ENCODE assay signal across 15 mouse cellular contexts in the genomic region with DNA sequence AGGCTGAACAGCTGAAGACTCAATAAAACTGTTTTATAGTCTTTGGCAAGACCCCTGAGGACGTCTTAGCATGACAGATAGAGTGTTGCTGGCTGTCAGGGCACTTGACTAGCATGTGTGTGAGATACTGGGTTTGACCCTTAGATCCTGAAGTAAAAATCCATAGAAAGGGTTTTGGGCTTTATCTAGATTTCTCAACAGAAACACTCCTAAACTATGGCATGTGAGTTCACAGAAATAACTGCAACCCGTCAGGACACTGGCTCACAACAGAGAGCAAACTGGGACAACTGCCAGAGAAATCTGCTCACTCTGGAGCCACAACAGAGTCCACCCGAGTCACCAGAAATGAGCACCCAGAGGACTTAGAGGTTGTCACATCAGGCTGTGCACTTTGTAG. TPM values are rescaled to one million over a fixed set of nuclear protein-coding genes. Genes with fewer than 3 reads are reported as not detected.
DNase-seq lines count a peak whose midpoint lies in the region; ATAC-seq and TF ChIP-seq lines count a peak whose summit lies in the region.
"Had no signal": no experiment of that assay in that cellular context is flagged by ENCODE, and none has a peak within 500 bp of the region (broad histone marks: within the 10 kb centered on the region; RNA-seq: fewer than 3 reads in every experiment).

No protein-coding gene starts in this region.

- intact Hi-C loops in left cerebral cortex, adult 2 months (cut with DNase I) = no loop called here

- H3K9me3 ChIP-seq in kidney, postnatal 0 days (replicated peaks; ENCODE audit: low read length) = no peaks in the 10 kb centered on the region
- H3K9me3 ChIP-seq: hindbrain, embryonic 15.5 days had no signal

- no peak for ATAC-seq in kidney, postnatal 0 days (replicated peaks; ENCODE audit: low FRiP score, low read depth)

- peak; percentile 64 to 72 for DNase-seq in cerebellum, adult 18-20 months
- DNase-seq in cerebellum, adult 11 months = no peak
- DNase-seq in kidney, postnatal 0 days (ENCODE audit: low spot score) = peak; percentile 69
- DNase-seq in kidney, adult 11 months = no peak
- peak; percentile 59 for DNase-seq in adipocyte (ENCODE audit: low spot score)
- peak; percentile 41 to 42 for DNase-seq in kidney, postnatal 36 days
- no peak for DNase-seq in left cerebral cortex, adult 2 months (ENCODE audit: extremely low spot score in 1 of 2, low spot score in 2 of 2)
- DNase-seq in thymus, postnatal 0 days (ENCODE audit: low spot score) = no peak
- DNase-seq: layer of hippocampus, postnatal 36 days; thymus, adult 2 months had no signal

- no peak overlapping the region for H3K27ac ChIP-seq in kidney, postnatal 0 days
- no peak overlapping the region for H3K27ac ChIP-seq in left cerebral cortex, adult 2 months
- H3K27ac ChIP-seq: hindbrain, embryonic 15.5 days had no signal

- TF ChIP-seq CTCF in kidney, postnatal 0 days (IDR thresholded peaks at IDR 0.05; ENCODE audit: low read depth) = no peak
- no peak for TF ChIP-seq CTCF in left cerebral cortex, adult 2 months (IDR thresholded peaks at IDR 0.05)

- no peak overlapping the region for H3K9ac ChIP-seq in kidney, postnatal 0 days (ENCODE audit: low read depth, low read length)
- H3K9ac ChIP-seq: hindbrain, embryonic 15.5 days had no signal

- H3K4me3 ChIP-seq in kidney, postnatal 0 days (replicated peaks; ENCODE audit: low read depth, low read length) = no peak overlapping the region
- H3K4me3 ChIP-seq in left cerebral cortex, adult 2 months = no peak overlapping the region
- H3K4me3 ChIP-seq: erythroblast, embryonic 14.5 days; hindbrain, embryonic 15.5 days had no signal

- H3K4me1 ChIP-seq in kidney, postnatal 0 days (replicated peaks; ENCODE audit: insufficient read depth, low read length) = 0 out of 2 replicates have a peak, but pooled peaks cover 12% of the 10 kb centered on the region
- H3K4me1 ChIP-seq: hindbrain, embryonic 15.5 days had no signal

- H3K4me2 ChIP-seq in kidney, postnatal 0 days (ENCODE audit: low read length) = no peak overlapping the region
- H3K4me2 ChIP-seq: hindbrain, embryonic 15.5 days had no signal

- WGBS in kidney, postnatal 0 days = 35% methylated on average over 3 of the region's 3 CpGs

- no peaks in the 10 kb centered on the region for H3K36me3 ChIP-seq in kidney, postnatal 0 days (ENCODE audit: insufficient read depth, low read length)
- H3K36me3 ChIP-seq: hindbrain, embryonic 15.5 days had no signal

- no peaks in the 10 kb centered on the region for H3K27me3 ChIP-seq in kidney, postnatal 0 days (ENCODE audit: insufficient read depth, low read length)
- H3K27me3 ChIP-seq: hindbrain, embryonic 15.5 days had no signal

RNA-seq across cellular contexts. Expression of a gene that starts 15.3 kb away (rescaled TPM):
- 6.8 and 7.2 TPM in 2 replicates for polyA plus RNA-seq in kidney, postnatal 0 days (2015; fragmentation: Nextera tagmentation; extraction: Ambion mirVana)
- under 1 TPM; 0.26 to 0.27 TPM for total RNA-seq in left cerebral cortex, adult 2 months (2021)
- polyA plus RNA-seq in thymus, postnatal 0 days (2015; fragmentation: Nextera tagmentation; extraction: Ambion mirVana) = not detected in 2 replicates
- total RNA-seq: adrenal gland, postnatal 36 days; megakaryocyte progenitor cell, adult 5-6 weeks had no signal
- polyA plus RNA-seq: small intestine, adult 2 months had no signal

RNA-seq across cellular contexts. Expression of a gene that starts 17.9 kb away (rescaled TPM):
- 17.0 and 19.8 TPM in 2 replicates for polyA plus RNA-seq in kidney, postnatal 0 days (2015; fragmentation: Nextera tagmentation; extraction: Ambion mirVana)
- total RNA-seq in left cerebral cortex, adult 2 months (2021) = 10 to 100 TPM; 53.9 to 59.3 TPM
- polyA plus RNA-seq in thymus, postnatal 0 days (2015; fragmentation: Nextera tagmentation; extraction: Ambion mirVana) = 15.3 and 17.0 TPM in 2 replicates

RNA-seq across cellular contexts. Expression of a gene that starts 22.9 kb away (rescaled TPM):
- polyA plus RNA-seq in kidney, postnatal 0 days (2015; fragmentation: Nextera tagmentation; extraction: Ambion mirVana) = 1.1 and 2.5 TPM in 2 replicates
- under 1 TPM; 0.20 to 0.87 TPM for total RNA-seq in left cerebral cortex, adult 2 months (2021)
- polyA plus RNA-seq in thymus, postnatal 0 days (2015; fragmentation: Nextera tagmentation; extraction: Ambion mirVana) = 0.36 and 0.46 TPM in 2 replicates
- total RNA-seq: adrenal gland, postnatal 36 days; megakaryocyte progenitor cell, adult 5-6 weeks had no signal
- polyA plus RNA-seq: small intestine, adult 2 months had no signal

RNA-seq across cellular contexts. Expression of a gene that starts 22.9 kb away (rescaled TPM):
- 69.5 and 70.2 TPM in 2 replicates for polyA plus RNA-seq in kidney, postnatal 0 days (2015; fragmentation: Nextera tagmentation; extraction: Ambion mirVana)
- 100 to 1,000 TPM in 1 of 2 experiments, 10 to 100 TPM in 1; 96.5 to 118 TPM for total RNA-seq in left cerebral cortex, adult 2 months (2021)
- polyA plus RNA-seq in thymus, postnatal 0 days (2015; fragmentation: Nextera tagmentation; extraction: Ambion mirVana) = 28.8 and 34.6 TPM in 2 replicates

RNA-seq across cellular contexts. Expression of a gene that starts 48.1 kb away (rescaled TPM):
- 20.4 and 22.1 TPM in 2 replicates for polyA plus RNA-seq in kidney, postnatal 0 days (2015; fragmentation: Nextera tagmentation; extraction: Ambion mirVana)
- 10 to 100 TPM; 46.4 to 47.2 TPM for total RNA-seq in left cerebral cortex, adult 2 months (2021)
- 14.9 and 20.0 TPM in 2 replicates for polyA plus RNA-seq in thymus, postnatal 0 days (2015; fragmentation: Nextera tagmentation; extraction: Ambion mirVana)

Comparison
In these comparisons a context has a peak if more than half of its experiments do, and no peak if none do; other contexts are left out.
1. DNase-seq: peak in cerebellum, adult 18-20 months (2 of 2), kidney, postnatal 0 days (single experiment), adipocyte (single experiment) and kidney, postnatal 36 days (2 of 2); none in cerebellum, adult 11 months (single experiment), kidney, adult 11 months (single experiment), left cerebral cortex, adult 2 months (0 of 2) and thymus, postnatal 0 days (single experiment).